Mouse (Mus musculus) limb, embryonic 14.5 days (tissue): Measurements from ENCODE around the gene Itgb1bp1. TPM values are rescaled to one million over a fixed set of nuclear protein-coding genes. Genes with fewer than 3 reads are reported as not detected.

Experiments
- ATAC-seq: fragments of 200-750 bp; cut with Nextera tagmentation; 2 replicates; pipeline ENCODE4 v1.8.0; 2017; ENCODE audit warnings: low read depth, moderate number of reproducible peaks, moderate TSS enrichment; ENCODE audit not compliant: low FRiP score
- DNase-seq: peaks from one replicate; pipeline ENCODE4 v3.0.0-alpha.2; 2015; ENCODE audit warnings: low spot score
- H3K27ac ChIP-seq: fragments of 300-500 bp; sonication (generic); replicated peaks from 2 replicates; pipeline ENCODE4 v1.5.1; 2014; ENCODE audit warnings: low read depth, mild to moderate bottlenecking, low read length, moderate library complexity, mixed read lengths
- H3K27me3 ChIP-seq: fragments of 300-500 bp; sonication (generic); 2 replicates; pipeline ENCODE4 v1.6.1; 2014; ENCODE audit warnings: low read length, mixed read lengths; ENCODE audit not compliant: control insufficient read depth, insufficient read depth
- H3K36me3 ChIP-seq: fragments of 300-500 bp; sonication (generic); 2 replicates; pipeline ENCODE4 v1.6.1; 2014; ENCODE audit warnings: mild to moderate bottlenecking, low read length, moderate library complexity, mixed read lengths; ENCODE audit not compliant: control insufficient read depth, insufficient read depth
- H3K4me1 ChIP-seq: fragments of 300-500 bp; sonication (generic); 2 replicates; pipeline ENCODE4 v1.6.1; 2014; ENCODE audit warnings: antibody characterized with exemption, low read length, mixed read lengths; ENCODE audit not compliant: control insufficient read depth, insufficient read depth
- H3K4me2 ChIP-seq: fragments of 300-500 bp; sonication (generic); replicated peaks from 2 replicates; pipeline ENCODE4 v1.6.1; 2014; ENCODE audit warnings: low read depth, mild to moderate bottlenecking, low read length, moderate library complexity; ENCODE audit not compliant: severe bottlenecking
- H3K4me3 ChIP-seq: fragments of 300-500 bp; sonication (generic); replicated peaks from 2 replicates; pipeline ENCODE4 v1.5.1; 2014; ENCODE audit warnings: low read length
- H3K9ac ChIP-seq: fragments of 300-500 bp; sonication (generic); 2 replicates; pipeline ENCODE4 v1.6.1; 2014; ENCODE audit warnings: mild to moderate bottlenecking, low read depth, low read length, moderate library complexity; ENCODE audit not compliant: severe bottlenecking
- H3K9me3 ChIP-seq: fragments of 300-500 bp; sonication (generic); 2 replicates; pipeline ENCODE4 v1.6.1; 2016; ENCODE audit warnings: low read length; ENCODE audit not compliant: control insufficient read depth
- POLR2A ChIP-seq: fragments of 200-500 bp; IDR thresholded peaks from 2 replicates; pipeline ENCODE4 v1.8.0; 2012; ENCODE audit warnings: inconsistent platforms, mild to moderate bottlenecking, moderate library complexity, borderline replicate concordance; ENCODE audit not compliant: insufficient read depth, insufficient read length; ENCODE audit errors: extremely low read depth
- WGBS: fragments of 180-500 bp; shearing (Covaris S2); extraction: QIAGEN DNeasy Blood & Tissue Kit; methylation state at CpG from one replicate; pipeline ENCODE4 v1.1.7; 2014; 5-methylcytosine and 5-hydroxymethylcytosine counted together
- polyA plus RNA-seq, 2 experiments: library from polyadenylated mRNA; depleted of rRNA in 1 of 2; stranded (reverse) in 1 of 2; unstranded in 1 of 2; fragments of >200 nt; fragmentation: Nextera tagmentation in 1 of 2; extraction: Ambion mirVana in 1 of 2; gene quantifications; 2 replicates each; pipeline versions ENCODE4 v1.2.1 to v1.2.3; 2012 to 2014

The Itgb1bp1 gene
- polyA plus RNA-seq, 2 experiments = 27.4 to 62.6 TPM

GRCm38 (mm10) chr12:21265501-21265900, 20.6 kb downstream of the Itgb1bp1 start:
- no peak overlapping the region for H3K4me3 ChIP-seq
- H3K9ac ChIP-seq = no peak overlapping the region
- ATAC-seq = no peak
- TF ChIP-seq POLR2A = no peak
- no peak overlapping the region for H3K27ac ChIP-seq
- H3K36me3 ChIP-seq = peaks cover 58% of the 10 kb centered on the region
- no peak overlapping the region for H3K4me2 ChIP-seq
- H3K4me1 ChIP-seq = no peaks in the 10 kb centered on the region
- no peak for DNase-seq
- no peaks in the 10 kb centered on the region for H3K9me3 ChIP-seq
- 82% methylated on average over 4 of the region's 4 CpGs for WGBS
- H3K27me3 ChIP-seq = no peaks in the 10 kb centered on the region

GRCm38 (mm10) chr12:21264970-21265369, 21.1 kb downstream of the Itgb1bp1 start:
- Histone ChIP-seq H3K36me3 (peaks cover 58% of the 10 kb centered on the region), H3K27ac (no peak overlapping the region), H3K9me3 (no peaks in the 10 kb centered on the region), H3K4me2 (no peak overlapping the region), H3K4me1 (no peaks in the 10 kb centered on the region), H3K27me3 (no peaks in the 10 kb centered on the region), H3K9ac (no peak overlapping the region), H3K4me3 (no peak overlapping the region)
- WGBS = 78% methylated on average over 3 of the region's 3 CpGs
- ATAC-seq (no peak), DNase-seq (no peak)
- no peak for TF ChIP-seq POLR2A

GRCm38 (mm10) chr12:21264241-21264640, 21.8 kb downstream of the Itgb1bp1 start:
- Histone ChIP-seq H3K9ac (no peak overlapping the region), H3K4me3 (no peak overlapping the region), H3K9me3 (no peaks in the 10 kb centered on the region), H3K4me1 (no peaks in the 10 kb centered on the region), H3K27me3 (no peaks in the 10 kb centered on the region), H3K36me3 (peaks cover 61% of the 10 kb centered on the region), H3K27ac (no peak overlapping the region), H3K4me2 (no peak overlapping the region)
- ATAC-seq (no peak), DNase-seq (no peak)
- WGBS = 71% methylated on average over 5 of the region's 5 CpGs
- TF ChIP-seq POLR2A = no peak

GRCm38 (mm10) chr12:21263256-21263655, 22.8 kb downstream of the Itgb1bp1 start:
- no peak overlapping the region for H3K4me2 ChIP-seq
- peaks cover 62% of the 10 kb centered on the region for H3K36me3 ChIP-seq
- no peaks in the 10 kb centered on the region for H3K27me3 ChIP-seq
- WGBS = 94% methylated on average over 5 of the region's 5 CpGs
- ATAC-seq = no peak
- H3K27ac ChIP-seq = no peak overlapping the region
- no peak overlapping the region for H3K9ac ChIP-seq
- H3K9me3 ChIP-seq = no peaks in the 10 kb centered on the region
- no peak for TF ChIP-seq POLR2A
- no peak overlapping the region for H3K4me3 ChIP-seq
- no peak for DNase-seq
- no peaks in the 10 kb centered on the region for H3K4me1 ChIP-seq

- peaks cover 71% of the 10 kb centered on the region for H3K36me3 ChIP-seq
- H3K9ac ChIP-seq = no peak overlapping the region
- no peak overlapping the region for H3K4me2 ChIP-seq
- ATAC-seq (no peak), DNase-seq (no peak)
- no peaks in the 10 kb centered on the region for H3K9me3 ChIP-seq
- H3K4me1 ChIP-seq = no peaks in the 10 kb centered on the region
- WGBS = 80% methylated on average over 4 of the region's 4 CpGs
- no peak for TF ChIP-seq POLR2A
- no peak overlapping the region for H3K27ac ChIP-seq
- H3K27me3 ChIP-seq = no peaks in the 10 kb centered on the region
- no peak overlapping the region for H3K4me3 ChIP-seq
These were observed 24.6 kb downstream of the Itgb1bp1 start for GRCm38 (mm10) chr12:21261521-21261920.
